Mouse (Mus musculus): Measurements from ENCODE around the gene Dact3. TPM values are rescaled to one million over a fixed set of nuclear protein-coding genes. Genes with fewer than 3 reads are reported as not detected.

Gene Dact3
- polyA plus RNA-seq, 1 experiment: 1.7 TPM

GRCm38 (mm10) chr7:16845820-16846167 lies 29.3 kb upstream of the Dact3 start:
- Histone ChIP-seq H3K27ac (ENCODE audit: control insufficient read depth, insufficient read depth, low read depth, low read length, poor library complexity) (peak overlapping the region; percentile 86), H3K4me3 (replicated peaks; ENCODE audit: control insufficient read depth, low read depth, low read length) (peak overlapping the region; percentile 77), H3K4me1 (ENCODE audit: control insufficient read depth, insufficient read depth, low read length) (peaks cover 11% of the 10 kb centered on the region)
- 23% methylated on average over 10 of the region's 10 CpGs for WGBS
- TF ChIP-seq CTCF (IDR thresholded peaks at IDR 0.05; ENCODE audit: control insufficient read depth, insufficient read depth, low read length) (no peak), POLR2A (IDR thresholded peaks at IDR 0.05; ENCODE audit: borderline replicate concordance, control insufficient read depth, low read depth, low read length) (no peak)

GRCm38 (mm10) chr7:16846775-16847174 lies 28.3 kb upstream of the Dact3 start:
- 87% methylated on average over 5 of the region's 5 CpGs for WGBS
- TF ChIP-seq CTCF (IDR thresholded peaks at IDR 0.05; ENCODE audit: control insufficient read depth, insufficient read depth, low read length) (no peak), POLR2A (IDR thresholded peaks at IDR 0.05; ENCODE audit: borderline replicate concordance, control insufficient read depth, low read depth, low read length) (no peak)
- H3K27ac ChIP-seq (ENCODE audit: control insufficient read depth, insufficient read depth, low read depth, low read length, poor library complexity): no peak overlapping the region
- peaks cover 4% of the 10 kb centered on the region for H3K4me1 ChIP-seq (ENCODE audit: control insufficient read depth, insufficient read depth, low read length)
- no peak overlapping the region for H3K4me3 ChIP-seq (replicated peaks; ENCODE audit: control insufficient read depth, low read depth, low read length)

GRCm38 (mm10) chr7:16847507-16847906 lies 27.6 kb upstream of the Dact3 start:
- TF ChIP-seq CTCF (IDR thresholded peaks at IDR 0.05; ENCODE audit: control insufficient read depth, insufficient read depth, low read length) (no peak), POLR2A (IDR thresholded peaks at IDR 0.05; ENCODE audit: borderline replicate concordance, control insufficient read depth, low read depth, low read length) (no peak)
- no peak overlapping the region for H3K27ac ChIP-seq (ENCODE audit: control insufficient read depth, insufficient read depth, low read depth, low read length, poor library complexity)
- H3K4me3 ChIP-seq (replicated peaks; ENCODE audit: control insufficient read depth, low read depth, low read length): no peak overlapping the region
- H3K4me1 ChIP-seq (ENCODE audit: control insufficient read depth, insufficient read depth, low read length): no peaks in the 10 kb centered on the region
- WGBS: 88% methylated on average over 19 of the region's 19 CpGs

- H3K27ac ChIP-seq (ENCODE audit: control insufficient read depth, insufficient read depth, low read depth, low read length, poor library complexity): no peak overlapping the region
- no peaks in the 10 kb centered on the region for H3K4me1 ChIP-seq (ENCODE audit: control insufficient read depth, insufficient read depth, low read length)
- no peak overlapping the region for H3K4me3 ChIP-seq (replicated peaks; ENCODE audit: control insufficient read depth, low read depth, low read length)
- 64% methylated on average over 17 of the region's 17 CpGs for WGBS
- TF ChIP-seq CTCF (IDR thresholded peaks at IDR 0.05; ENCODE audit: control insufficient read depth, insufficient read depth, low read length) (peak; percentile 63), POLR2A (IDR thresholded peaks at IDR 0.05; ENCODE audit: borderline replicate concordance, control insufficient read depth, low read depth, low read length) (no peak)
Measured at GRCm38 (mm10) chr7:16848579-16848978, 26.5 kb upstream of the Dact3 start.

GRCm38 (mm10) chr7:16851636-16852035 lies 23.5 kb upstream of the Dact3 start:
- no peaks in the 10 kb centered on the region for H3K4me1 ChIP-seq (ENCODE audit: control insufficient read depth, insufficient read depth, low read length)
- WGBS: 89% methylated on average over 4 of the region's 4 CpGs
- TF ChIP-seq CTCF (IDR thresholded peaks at IDR 0.05; ENCODE audit: control insufficient read depth, insufficient read depth, low read length): no peak
- TF ChIP-seq POLR2A (IDR thresholded peaks at IDR 0.05; ENCODE audit: borderline replicate concordance, control insufficient read depth, low read depth, low read length): no peak
- H3K27ac ChIP-seq (ENCODE audit: control insufficient read depth, insufficient read depth, low read depth, low read length, poor library complexity): no peak overlapping the region
- H3K4me3 ChIP-seq (replicated peaks; ENCODE audit: control insufficient read depth, low read depth, low read length): no peak overlapping the region

- no peaks in the 10 kb centered on the region for H3K4me1 ChIP-seq (ENCODE audit: control insufficient read depth, insufficient read depth, low read length)
- no peak for TF ChIP-seq CTCF (IDR thresholded peaks at IDR 0.05; ENCODE audit: control insufficient read depth, insufficient read depth, low read length)
- TF ChIP-seq POLR2A (IDR thresholded peaks at IDR 0.05; ENCODE audit: borderline replicate concordance, control insufficient read depth, low read depth, low read length): no peak
- 84% methylated on average over 14 of the region's 14 CpGs for WGBS
- H3K4me3 ChIP-seq (replicated peaks; ENCODE audit: control insufficient read depth, low read depth, low read length): no peak overlapping the region
- no peak overlapping the region for H3K27ac ChIP-seq (ENCODE audit: control insufficient read depth, insufficient read depth, low read depth, low read length, poor library complexity)
Measured at GRCm38 (mm10) chr7:16853302-16853831, 21.8 kb upstream of the Dact3 start.

- no peak overlapping the region for H3K27ac ChIP-seq (ENCODE audit: control insufficient read depth, insufficient read depth, low read depth, low read length, poor library complexity)
- 43% methylated on average over 17 of the region's 17 CpGs for WGBS
- TF ChIP-seq POLR2A (IDR thresholded peaks at IDR 0.05; ENCODE audit: borderline replicate concordance, control insufficient read depth, low read depth, low read length) (no peak), CTCF (IDR thresholded peaks at IDR 0.05; ENCODE audit: control insufficient read depth, insufficient read depth, low read length) (peak; percentile 76)
- H3K4me3 ChIP-seq (replicated peaks; ENCODE audit: control insufficient read depth, low read depth, low read length): no peak overlapping the region
- no peaks in the 10 kb centered on the region for H3K4me1 ChIP-seq (ENCODE audit: control insufficient read depth, insufficient read depth, low read length)
Measured at GRCm38 (mm10) chr7:16858336-16858735, 16.8 kb upstream of the Dact3 start.

- WGBS: 39% methylated on average over 5 of the region's 5 CpGs
- Histone ChIP-seq H3K27ac (ENCODE audit: control insufficient read depth, insufficient read depth, low read depth, low read length, poor library complexity) (no peak overlapping the region), H3K4me3 (replicated peaks; ENCODE audit: control insufficient read depth, low read depth, low read length) (no peak overlapping the region), H3K4me1 (ENCODE audit: control insufficient read depth, insufficient read depth, low read length) (no peaks in the 10 kb centered on the region)
- 0 out of 2 replicates have a peak, but pooled peaks have one; percentile 21 for TF ChIP-seq CTCF (IDR thresholded peaks at IDR 0.05; ENCODE audit: control insufficient read depth, insufficient read depth, low read length)
- TF ChIP-seq POLR2A (IDR thresholded peaks at IDR 0.05; ENCODE audit: borderline replicate concordance, control insufficient read depth, low read depth, low read length): no peak
Measured at GRCm38 (mm10) chr7:16859902-16860651, 15.0 kb upstream of the Dact3 start.

All from bone marrow, adult 2 months (tissue).